Mouse (Mus musculus) thymus, adult 2 months (tissue): Measurements from ENCODE around the gene Skap1.

Source experiments
- CTCF ChIP-seq: fragments of 200-500 bp; IDR thresholded peaks from 2 replicates; pipeline ENCODE4 v1.5.1; 2012; ENCODE audit warnings: mild to moderate bottlenecking, control low read depth, low read length, moderate library complexity, borderline replicate concordance; ENCODE audit not compliant: control insufficient read depth, poor library complexity, insufficient read depth; ENCODE audit errors: extremely low read depth
- POLR2A ChIP-seq: fragments of 200-500 bp; IDR thresholded peaks from 2 replicates; pipeline ENCODE4 v1.6.1; 2012; ENCODE audit warnings: mild to moderate bottlenecking, low read length, control low read depth, moderate library complexity; ENCODE audit not compliant: control insufficient read depth, poor library complexity, insufficient read depth; ENCODE audit errors: extremely low read depth

DNA sequence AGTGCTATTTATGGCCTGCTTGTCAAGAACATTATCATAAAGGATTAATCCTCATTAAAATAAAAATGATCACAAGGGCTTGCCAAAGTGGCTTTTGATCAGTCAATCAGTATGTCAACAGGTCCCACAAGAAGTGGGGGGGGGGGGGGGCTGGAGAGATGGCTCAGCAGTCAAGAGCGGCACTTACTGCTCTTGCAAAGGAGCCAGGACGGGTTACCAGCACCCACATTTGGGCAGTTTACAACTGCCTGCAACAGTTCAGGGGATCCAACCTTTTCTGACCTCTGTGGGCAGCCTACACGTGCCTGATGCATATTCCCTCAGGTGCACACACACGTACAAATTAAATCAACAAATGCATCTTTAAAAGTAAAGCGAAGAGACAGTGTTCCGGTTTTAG lies 141.1 kb downstream of the Skap1 start:
- TF ChIP-seq POLR2A: no peak
- no peak for TF ChIP-seq CTCF
